Mouse (Mus musculus) large intestine, adult 2 months (tissue): ENCODE measurements around the gene Sptbn4. TPM values are rescaled to one million over a fixed set of nuclear protein-coding genes. Genes with fewer than 3 reads are reported as not detected.

Experiments
- DNase-seq: peaks from one replicate; pipeline ENCODE4 v3.0.0-alpha.2; 2012; ENCODE audit warnings: low read depth, low spot score
- WGBS: fragments of 180-500 bp; shearing (Covaris S2); methylation state at CpG from one replicate; pipeline ENCODE4 v1.1.7; 2018; 5-methylcytosine and 5-hydroxymethylcytosine counted together
- polyA plus RNA-seq: library from polyadenylated mRNA; depleted of rRNA; stranded (reverse); fragments of >200 nt; gene quantifications from 2 replicates; pipeline ENCODE4 v1.2.3, GENCODE M21; 2012

Sptbn4 gene
- polyA plus RNA-seq, 1 experiment: 0.19 TPM

DNA sequence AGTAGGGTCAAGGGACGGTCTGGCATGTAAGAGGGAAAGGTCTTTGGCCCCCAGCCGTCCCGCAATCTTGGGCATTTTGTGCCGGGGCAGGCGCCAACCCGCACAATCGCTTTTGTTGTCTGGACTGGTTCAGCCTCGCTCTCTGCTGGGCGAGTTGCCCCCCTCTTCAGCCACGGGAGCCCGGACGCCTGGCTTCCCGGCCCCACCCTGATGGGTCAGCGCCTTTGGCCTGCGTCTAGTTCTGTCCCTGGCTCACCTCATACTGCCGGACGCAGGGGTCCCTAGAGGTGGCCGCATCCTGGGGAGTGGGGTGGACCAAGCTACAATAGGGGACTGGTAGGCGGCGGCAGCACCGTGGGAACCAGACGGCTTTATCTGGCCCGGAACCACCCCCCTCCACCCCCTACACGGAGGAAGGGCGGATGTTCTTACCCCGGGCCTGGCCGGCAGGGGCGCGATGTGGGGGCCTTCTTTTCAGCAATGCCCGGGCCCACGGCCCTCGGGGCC is 113.0 kb downstream of the Sptbn4 start:
- 6% methylated on average over 32 of the region's 32 CpGs for WGBS
- DNase-seq: no peak

- no peak for DNase-seq
- WGBS: under 1% methylated on average over 60 of the region's 77 CpGs
These were observed 114.1 kb downstream of the Sptbn4 start for GRCm38 (mm10) chr7:27333316-27333941.

- WGBS: under 1% methylated on average over 39 of the region's 39 CpGs
- DNase-seq: peak; percentile 73
These were observed 114.9 kb downstream of the Sptbn4 start for GRCm38 (mm10) chr7:27332353-27333199.

- DNase-seq: no peak
- 1% methylated on average over 8 of the region's 8 CpGs for WGBS
These were observed 115.6 kb downstream of the Sptbn4 start for GRCm38 (mm10) chr7:27331854-27332253.

DNA sequence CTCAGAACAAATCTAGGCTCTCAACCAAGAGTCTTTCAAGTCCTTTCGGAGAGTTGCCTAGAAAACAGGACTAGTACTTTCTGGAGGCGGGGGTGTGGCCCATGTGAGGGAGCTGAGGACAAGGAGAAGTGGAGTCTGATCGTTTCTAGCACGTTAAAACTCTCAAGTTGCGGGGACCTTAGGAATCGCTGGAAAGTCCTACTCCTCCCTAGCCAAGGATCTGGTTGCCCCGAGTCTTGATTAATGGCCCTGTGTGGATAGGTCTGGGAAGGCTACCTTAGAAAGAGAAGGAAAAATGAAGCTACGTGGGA is 116.0 kb downstream of the Sptbn4 start:
- DNase-seq: no peak
- WGBS: 2% methylated on average over 8 of the region's 8 CpGs

DNA sequence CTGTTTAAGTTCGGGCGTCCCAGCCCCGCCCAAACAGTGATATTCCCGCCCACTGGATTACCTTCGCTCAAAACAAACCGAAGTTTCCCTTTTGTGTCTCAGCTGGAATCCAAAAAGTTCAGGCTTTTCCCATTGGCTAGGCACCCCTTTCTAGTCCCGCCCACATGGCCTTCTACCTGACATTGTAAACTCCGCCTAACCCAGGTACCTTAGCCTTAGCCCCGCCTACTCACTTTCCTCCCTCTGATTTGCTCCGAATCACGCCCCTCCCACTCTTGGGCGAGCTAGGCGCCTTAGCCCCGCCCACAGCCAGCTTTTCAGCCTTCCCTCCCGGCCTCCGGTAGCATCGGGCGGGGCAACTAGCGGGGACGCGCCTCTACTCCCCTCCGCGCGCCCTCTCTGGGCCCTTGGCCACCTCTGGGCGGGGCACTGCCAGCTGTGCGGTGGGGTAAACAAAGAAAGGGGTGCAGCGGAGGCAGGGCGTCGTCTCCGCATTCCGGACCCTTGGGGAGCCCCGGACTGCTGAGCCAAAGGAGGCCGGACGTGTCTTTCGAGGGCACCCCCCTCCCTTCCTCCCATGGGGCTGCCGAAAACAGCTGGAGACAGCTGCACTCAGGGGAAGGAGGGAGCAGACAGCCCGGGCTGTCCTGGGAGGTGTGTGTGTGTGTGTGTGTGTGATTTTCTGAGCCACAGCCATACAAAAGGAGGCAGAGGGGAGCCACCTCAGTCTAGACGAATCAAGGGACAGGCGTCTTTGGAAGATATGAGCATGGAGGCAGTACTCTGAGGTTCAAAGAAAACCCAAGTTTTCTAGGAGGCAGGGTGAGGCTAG is 116.6 kb downstream of the Sptbn4 start:
- whole genome bisulfite sequencing: under 1% methylated on average over 39 of the region's 39 CpGs
- DNase-seq: peak; percentile 89

DNA sequence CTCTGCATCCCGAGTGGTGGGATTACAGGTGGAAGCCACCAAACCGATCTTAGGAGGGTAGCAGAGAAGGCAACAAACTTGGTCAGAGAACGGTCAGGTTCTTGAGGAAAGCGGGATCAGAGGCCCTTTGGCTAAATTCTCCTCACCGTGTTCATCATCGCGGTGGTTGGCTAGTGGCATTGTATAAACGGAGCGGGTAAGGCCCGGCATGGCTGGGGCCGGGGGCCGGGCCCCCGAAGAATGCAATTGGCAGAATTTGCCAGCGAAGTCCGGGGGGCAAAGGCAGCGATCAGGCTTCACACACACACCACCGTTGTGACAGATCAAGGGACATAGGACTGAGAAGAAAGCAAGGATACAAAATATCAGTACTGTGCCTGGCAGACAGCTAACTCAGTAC is 117.5 kb downstream of the Sptbn4 start:
- DNase-seq: no peak
- WGBS: 33% methylated on average over 17 of the region's 17 CpGs

GRCm38 (mm10) chr7:27329326-27329947 is 118.0 kb downstream of the Sptbn4 start:
- WGBS: 10% methylated on average over 45 of the region's 45 CpGs
- DNase-seq: no peak

DNA sequence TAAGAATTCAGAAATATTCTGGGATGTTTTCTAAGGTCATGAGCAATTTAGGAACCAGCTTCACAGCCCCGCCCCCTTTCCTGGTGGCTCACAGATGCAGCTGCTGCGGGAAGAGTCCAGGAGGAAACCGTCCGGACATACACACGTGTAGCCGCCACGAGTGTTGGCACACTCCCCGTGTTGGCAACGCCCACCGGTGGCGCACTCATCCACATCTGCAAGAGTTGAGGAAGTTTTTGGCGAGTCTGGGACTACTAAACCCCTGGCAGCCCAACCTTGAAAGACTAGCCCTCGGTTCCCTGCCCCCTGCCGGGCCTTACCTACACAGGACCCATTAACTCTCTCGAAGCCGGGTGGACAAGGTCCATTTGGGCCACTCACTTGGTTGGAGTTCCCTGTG is 118.8 kb downstream of the Sptbn4 start:
- 19% methylated on average over 16 of the region's 16 CpGs for WGBS
- no peak for DNase-seq

GRCm38 (mm10) chr7:27328161-27328560 is 119.3 kb downstream of the Sptbn4 start:
- WGBS: 88% methylated on average over 11 of the region's 11 CpGs
- no peak for DNase-seq

DNA sequence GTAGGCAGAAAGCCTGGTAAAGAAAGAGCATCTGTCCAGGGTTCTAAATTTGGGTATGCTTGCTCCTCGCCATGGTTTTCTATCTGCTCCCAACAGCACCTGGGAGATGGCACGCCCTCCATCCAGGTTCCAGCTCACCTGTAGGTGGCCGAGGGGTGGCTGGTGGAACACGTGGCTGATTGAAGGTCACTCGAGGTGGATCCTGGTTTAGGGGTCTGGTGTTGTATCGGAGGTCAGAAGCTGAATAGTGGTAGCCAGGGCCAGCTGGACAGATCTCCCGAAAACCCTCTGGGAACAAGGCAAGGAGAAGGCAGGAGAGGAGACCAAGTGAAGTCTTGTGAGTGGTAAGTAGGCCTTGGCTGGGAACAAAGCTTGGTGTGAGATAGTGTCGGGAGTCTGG is 120.0 kb downstream of the Sptbn4 start:
- DNase-seq: no peak
- 94% methylated on average over 8 of the region's 8 CpGs for WGBS

DNA sequence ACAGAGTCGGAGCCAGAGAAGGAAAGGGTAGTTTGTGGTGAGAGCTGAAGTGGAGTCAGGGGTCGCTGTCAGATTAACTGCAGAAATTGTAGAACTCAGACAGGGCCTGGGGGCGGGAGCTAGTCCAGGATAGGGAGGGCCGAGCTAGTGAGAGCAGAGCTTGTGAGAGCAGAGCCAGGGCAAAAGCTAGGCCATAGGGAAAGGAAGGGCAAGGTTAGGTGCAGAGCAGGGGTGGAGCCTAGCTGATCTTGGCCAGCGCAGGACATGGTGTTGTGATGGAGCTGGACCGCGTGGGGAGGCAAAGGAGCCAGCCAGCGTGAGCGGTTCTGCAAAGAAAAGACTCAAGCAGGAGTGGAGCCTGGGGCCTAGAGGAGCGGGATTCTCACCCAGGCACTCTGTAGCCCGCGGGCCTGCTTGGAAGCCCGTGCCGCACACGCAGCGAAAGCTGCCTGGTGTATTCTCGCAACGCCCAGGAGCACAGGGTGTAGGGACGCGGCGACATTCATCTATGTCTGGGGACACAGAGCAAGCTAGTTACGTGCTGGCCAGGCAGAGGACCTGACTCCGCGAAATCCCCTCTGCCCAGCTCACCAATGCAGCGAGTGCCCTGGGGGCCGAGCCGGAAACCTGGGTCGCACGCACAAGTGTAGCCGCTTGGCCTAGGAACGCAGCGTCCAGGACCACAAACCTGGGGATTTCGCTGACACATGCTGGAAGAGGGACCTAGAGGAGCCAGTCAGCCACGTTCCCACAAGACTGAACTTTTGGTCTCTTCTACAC is 121.2 kb downstream of the Sptbn4 start:
- WGBS: 71% methylated on average over 34 of the region's 34 CpGs
- DNase-seq: no peak

GRCm38 (mm10) chr7:27325697-27326096 is 121.8 kb downstream of the Sptbn4 start:
- peak; percentile 39 for DNase-seq
- WGBS: 13% methylated on average over 24 of the region's 24 CpGs

GRCm38 (mm10) chr7:27324928-27325327 is 122.6 kb downstream of the Sptbn4 start:
- DNase-seq: no peak
- WGBS: 57% methylated on average over 19 of the region's 20 CpGs

- WGBS: 92% methylated on average over 11 of the region's 11 CpGs
- DNase-seq: no peak
These were observed 123.3 kb downstream of the Sptbn4 start for GRCm38 (mm10) chr7:27324161-27324560.

DNA sequence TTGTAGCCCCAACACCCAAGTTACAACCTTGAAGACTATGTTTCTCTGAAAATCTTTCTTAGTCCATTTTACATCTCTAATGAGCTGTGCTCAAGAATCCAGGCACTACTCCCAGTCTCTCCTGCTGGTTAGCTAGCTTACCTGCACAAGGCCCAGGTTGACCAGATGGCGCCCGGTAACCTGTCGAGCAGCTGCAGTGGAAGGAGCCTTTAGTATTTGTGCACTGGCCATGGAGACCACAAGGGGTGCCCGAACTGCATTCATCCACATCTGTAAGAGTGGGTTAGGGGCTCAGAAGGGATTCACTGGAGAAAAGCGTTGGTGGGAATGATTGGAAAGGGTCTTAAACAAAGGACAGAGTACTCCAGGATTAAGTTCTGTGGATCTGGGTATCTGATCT is 124.5 kb downstream of the Sptbn4 start:
- DNase-seq: no peak
- 93% methylated on average over 5 of the region's 5 CpGs for WGBS

DNA sequence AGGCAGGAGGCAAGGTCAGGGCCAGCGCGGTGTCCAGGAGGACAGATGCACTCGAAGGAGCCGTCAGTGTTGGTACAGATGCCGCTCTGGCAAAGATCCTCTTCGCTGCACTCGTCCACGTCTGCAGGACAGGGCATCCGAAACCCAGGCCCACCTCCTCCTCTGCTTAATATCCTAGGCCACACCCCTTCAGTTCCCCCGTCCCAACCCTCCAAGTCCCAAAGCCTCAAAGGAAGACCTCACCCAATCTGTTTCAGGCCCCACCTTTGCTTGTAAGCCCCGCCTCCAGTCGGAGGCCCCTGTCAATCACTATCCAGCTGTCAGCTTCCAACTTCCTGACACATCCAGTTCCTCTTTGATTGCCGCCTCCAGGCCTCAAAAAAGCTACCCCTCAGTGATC is 125.2 kb downstream of the Sptbn4 start:
- 38% methylated on average over 13 of the region's 13 CpGs for WGBS
- DNase-seq: no peak

- 89% methylated on average over 22 of the region's 22 CpGs for WGBS
- no peak for DNase-seq
These were observed 128.1 kb downstream of the Sptbn4 start for GRCm38 (mm10) chr7:27319411-27319810.

- no peak for DNase-seq
- 46% methylated on average over 7 of the region's 7 CpGs for WGBS
These were observed 131.5 kb downstream of the Sptbn4 start for GRCm38 (mm10) chr7:27315958-27316357.
